Mouse (Mus musculus): ENCODE data around the gene Olfr715b.
"Not testable (repeated sequence)": the region's sequence is repeated elsewhere in the genome, so short reads cannot be mapped to it uniquely, and the experiment has no call there.

The Olfr715b gene

GRCm38 (mm10) chr7:107110269-107110668 lies at the start of gene Olfr715b:
Gene Olfr715b (minus strand): TSS chr7:107110369.
- DNase-seq (ENCODE audit: low spot score in 2 of 2), result not testable (repeated sequence)

- not testable (repeated sequence) for DNase-seq (ENCODE audit: low spot score in 2 of 2)
Observed at GRCm38 (mm10) chr7:107138027-107138426, 27.9 kb upstream of the Olfr715b start, which contains the start of gene Olfr716. Gene Olfr716 (plus strand): TSS chr7:107138327.

GRCm38 (mm10) chr7:107130983-107131382 lies 20.8 kb upstream of the Olfr715b start, which contains the start of gene Olfr715:
Gene Olfr715 (minus strand): TSS chr7:107131083.
- DNase-seq (ENCODE audit: low spot score in 2 of 2), result not testable (repeated sequence)

GRCm38 (mm10) chr7:107092920-107093319 lies 17.2 kb downstream of the Olfr715b start, which contains the start of gene Olfr17:
Gene Olfr17 (plus strand): TSS chr7:107093220.
- no peak for DNase-seq (ENCODE audit: low spot score in 2 of 2)

- no peak for DNase-seq (ENCODE audit: low spot score in 2 of 2)
Observed at GRCm38 (mm10) chr7:107070681-107071080, 39.5 kb downstream of the Olfr715b start, which contains the start of gene Olfr714. Gene Olfr714 (plus strand): TSS chr7:107070981.

All from right cerebral cortex, adult 2 months (tissue).